Mouse (Mus musculus) adrenal gland, adult (tissue): ENCODE results near the gene Zfp710.

Source experiments
- DNase-seq, 2 experiments: peaks; one replicate each; pipeline ENCODE4 v3.0.0; 2022 to 2023; ENCODE audit warnings: low spot score in 1 of 2; ENCODE audit not compliant: inconsistent age in 2 of 2

Zfp710 gene

DNA sequence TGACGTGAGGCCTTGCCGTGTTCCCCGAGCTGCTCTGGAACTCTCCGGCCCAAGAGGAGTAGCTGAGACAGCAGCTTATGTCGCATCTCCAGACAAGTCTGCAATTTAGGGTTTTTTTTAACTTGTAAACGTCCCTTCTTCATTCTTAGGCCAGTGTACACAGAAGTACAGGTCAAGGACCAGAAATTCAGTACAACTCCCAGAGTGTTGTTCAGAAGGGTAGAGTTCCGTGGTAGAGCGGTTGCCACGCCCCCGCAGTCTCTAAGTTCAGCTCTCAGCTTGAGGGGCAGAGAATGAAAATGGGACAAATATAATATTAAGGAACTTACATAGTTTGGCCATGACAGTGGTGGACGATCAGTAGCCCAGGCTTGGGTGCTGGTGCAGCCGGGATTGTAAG, 31.2 kb downstream of the Zfp710 start:
- DNase-seq: no peak

DNA sequence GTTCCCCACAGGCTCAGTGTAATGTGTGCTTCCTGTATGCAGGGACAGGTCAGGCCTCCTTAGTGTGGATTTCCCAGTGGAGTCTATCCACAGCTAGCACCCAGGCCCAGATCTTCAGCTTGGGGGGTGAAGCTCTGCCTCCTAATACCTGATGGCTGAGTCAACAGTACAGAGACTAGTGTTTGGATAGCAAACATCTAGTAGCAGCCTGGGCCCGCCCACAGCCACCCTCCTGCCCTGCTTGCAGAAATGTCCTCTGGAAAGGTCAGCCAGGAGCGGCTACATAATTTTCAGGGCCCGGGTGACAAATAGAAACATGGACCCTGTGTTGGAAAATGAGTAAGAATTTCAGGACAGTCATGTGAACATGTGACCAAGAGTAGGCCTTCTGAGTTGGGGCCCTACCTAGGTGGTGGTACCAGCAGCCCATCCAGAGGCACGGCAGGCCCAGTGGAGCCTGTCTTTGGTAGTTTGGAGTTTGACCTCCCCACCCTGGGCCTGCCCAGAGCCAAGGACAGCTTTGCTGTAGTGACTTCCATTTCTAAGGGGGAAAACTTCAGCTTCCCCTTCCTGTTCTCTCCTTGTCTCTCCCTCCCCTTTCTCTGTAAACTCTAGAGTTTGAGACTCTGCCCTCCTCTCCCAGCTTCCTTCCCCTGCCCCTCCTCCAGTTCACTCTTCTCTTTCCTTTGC, 32.5 kb downstream of the Zfp710 start:
- peak; percentile 84 to 90 for DNase-seq

DNA sequence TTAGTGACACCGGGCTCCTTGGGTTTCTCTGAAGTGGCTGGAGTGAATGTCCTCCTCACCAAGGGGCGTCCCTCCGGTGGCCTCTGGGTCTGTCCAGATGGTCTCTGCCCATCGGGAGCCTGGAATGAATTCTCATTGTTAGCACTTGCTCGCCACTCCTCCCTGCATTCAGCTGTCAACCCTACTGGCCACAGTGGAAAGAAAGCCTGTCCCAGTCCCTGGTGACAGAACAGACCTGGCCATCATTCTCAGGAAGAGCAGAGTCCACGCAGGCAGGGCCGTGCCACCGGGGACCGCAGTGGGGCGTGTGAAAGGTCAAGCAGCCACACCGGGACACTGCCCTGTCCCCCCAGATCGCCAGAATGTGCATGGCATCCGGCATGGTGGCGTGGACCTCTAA, 33.2 kb downstream of the Zfp710 start:
- DNase-seq: peak in 1 of 2 experiments; percentile 54

DNA sequence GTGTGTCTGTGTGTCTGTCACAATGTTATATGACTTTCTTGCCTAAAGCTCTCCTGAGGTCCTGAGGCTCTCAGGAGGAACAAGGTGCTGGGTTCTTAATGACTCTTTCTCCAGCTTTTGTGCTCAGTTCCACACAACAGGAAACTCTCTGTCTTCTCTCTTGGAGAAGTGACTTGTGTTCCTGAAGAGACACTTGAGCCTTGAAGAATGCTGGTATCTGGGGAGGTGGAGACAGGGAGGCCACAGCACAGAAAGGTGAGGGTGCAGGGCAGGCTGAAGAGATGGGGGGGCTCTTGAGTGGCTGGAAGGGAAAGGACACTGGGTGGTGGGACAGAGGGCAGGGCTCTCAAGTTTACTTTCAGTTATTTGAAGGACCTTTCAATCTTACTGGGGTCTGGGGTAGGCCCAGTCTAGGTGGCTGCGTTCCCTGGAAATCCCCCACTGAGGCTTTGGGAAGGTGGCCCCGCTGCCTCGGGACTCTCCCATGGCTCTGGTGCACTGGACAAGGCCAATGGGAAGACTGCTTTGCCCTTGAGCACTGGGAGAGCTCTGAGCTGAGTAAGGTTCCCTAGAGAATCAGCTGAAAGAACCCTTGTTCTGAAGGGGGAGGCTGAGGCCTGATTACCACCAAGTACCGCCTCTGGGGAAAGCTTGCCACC, 33.9 kb downstream of the Zfp710 start:
- peak; percentile 52 to 81 for DNase-seq

DNA sequence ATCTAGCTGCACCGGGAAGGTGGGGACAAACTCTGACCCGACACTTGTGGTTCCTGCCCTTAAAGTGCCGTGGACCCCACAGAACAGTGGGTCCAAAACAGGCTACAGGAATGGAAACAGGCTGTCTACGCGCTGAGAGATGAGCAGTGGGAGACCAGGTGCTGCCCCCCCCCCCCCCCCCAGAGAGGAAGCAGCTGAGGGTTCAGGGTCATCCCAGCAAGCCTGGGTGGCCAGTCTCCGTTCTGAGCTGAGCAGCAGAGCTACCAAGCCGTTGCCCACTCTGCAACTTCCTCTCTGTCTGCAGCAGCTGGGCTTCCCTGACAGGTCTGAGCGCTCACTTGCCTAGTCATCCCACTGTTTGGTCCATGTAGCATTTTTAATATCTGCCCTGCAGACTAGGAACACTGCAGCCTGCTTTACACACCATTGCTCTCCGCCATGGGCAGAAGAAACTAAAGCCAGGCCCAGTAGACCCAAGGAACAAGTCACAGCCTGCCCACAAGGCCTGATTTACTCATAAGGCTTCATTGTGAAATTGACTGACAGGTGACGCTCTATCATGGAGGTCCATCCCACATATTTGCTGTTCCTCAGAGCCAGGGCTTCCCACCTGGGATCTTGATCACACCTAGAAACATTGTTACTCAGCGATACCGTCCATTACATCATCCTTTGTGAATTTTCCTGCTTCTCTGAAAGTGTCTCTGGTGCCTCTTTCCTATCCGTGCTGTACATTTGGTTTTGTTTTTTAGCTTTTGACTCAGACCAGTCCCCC, 34.6 kb downstream of the Zfp710 start:
- DNase-seq: peak in 1 of 2 experiments; percentile 58

DNA sequence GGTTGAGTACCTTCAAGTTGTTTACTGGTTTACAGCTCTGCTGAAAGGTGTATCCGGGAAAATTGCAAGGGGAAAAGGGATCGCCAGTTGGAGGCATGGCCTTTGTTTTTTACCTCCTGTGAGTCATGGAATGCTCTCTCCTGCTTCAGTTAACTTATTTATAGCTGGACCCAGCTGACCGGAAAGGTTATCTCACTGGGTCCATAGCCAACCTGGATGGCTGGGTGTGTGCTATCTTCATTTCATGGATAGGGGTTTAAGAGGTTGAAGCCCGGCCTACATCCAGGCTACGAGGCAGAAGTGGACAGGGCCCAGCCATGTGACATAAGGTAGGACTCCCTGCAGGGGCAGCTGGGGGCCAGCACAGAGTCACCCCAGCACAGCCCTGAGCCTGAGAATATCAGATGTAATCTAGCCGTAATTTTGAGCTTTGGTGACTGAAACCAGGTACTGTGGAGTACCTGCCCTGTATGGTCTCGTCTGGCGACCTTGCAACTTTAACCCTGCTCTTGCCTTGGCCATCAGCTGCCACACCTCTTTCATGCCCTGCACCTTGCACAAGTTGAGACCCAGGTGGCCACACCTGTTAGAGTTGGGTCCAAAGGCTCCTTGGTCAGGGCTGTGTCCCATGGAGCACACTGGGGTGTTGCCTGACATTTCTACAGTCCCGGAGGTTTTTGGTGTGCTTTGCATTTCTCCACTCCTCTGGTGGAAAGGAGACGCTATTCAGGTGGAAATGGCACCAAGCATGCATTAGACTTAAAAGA, 35.6 kb downstream of the Zfp710 start:
- DNase-seq: peak; percentile 49 to 76

DNA sequence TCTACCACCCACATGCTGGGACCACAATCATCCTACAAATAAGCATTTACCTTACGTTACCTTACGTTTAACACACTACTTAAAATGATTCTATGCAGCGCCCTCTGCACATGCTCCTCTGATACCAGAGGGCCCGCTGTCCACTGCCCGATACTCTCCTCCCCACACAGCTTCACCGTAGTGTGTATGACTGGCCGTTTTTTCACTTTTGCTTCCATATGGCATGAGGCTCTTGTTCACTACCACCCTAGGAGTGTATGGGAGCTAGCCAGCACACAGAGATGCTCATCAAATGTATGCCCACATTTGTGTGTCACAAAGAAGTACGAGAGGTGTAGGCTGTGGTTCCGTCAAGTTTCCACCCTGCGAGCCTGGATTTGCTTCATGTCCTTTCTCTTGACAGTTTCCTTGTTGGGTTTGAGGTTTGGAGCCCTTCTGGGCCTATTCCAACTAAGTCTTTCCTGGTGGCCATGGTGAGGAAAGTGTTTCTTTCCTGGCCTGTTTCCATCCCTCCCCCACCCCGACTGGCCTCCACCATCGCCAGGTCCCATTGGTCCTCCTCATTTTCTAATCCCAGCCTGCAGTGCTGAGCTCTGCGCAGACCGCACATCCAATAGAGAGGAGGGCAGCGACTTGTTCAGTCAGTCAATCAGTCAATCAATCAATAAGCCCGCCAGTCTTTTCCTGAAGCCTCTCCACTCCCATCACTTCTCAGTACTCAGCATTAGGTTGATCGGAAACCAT, 37.6 kb downstream of the Zfp710 start:
- no peak for DNase-seq

DNA sequence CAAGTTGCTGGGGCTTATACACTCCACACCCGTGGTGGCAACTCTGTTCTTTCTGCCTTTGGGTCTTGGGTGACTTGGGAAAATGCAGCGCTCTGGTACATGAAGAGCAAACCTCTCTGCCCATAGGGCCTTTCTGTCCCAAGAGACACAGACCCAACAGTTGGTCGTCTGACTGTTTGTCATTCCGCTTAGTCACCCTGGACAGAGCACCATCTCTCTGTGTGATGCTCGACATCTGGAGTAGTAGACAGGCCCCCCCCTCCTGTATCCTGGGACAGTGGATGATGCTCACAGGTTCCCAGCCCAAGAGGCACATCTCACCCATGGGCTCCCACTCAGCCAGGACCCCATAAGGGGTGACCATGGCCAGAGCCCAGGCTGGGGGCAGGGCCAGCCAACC, 38.6 kb downstream of the Zfp710 start:
- DNase-seq: no peak

DNA sequence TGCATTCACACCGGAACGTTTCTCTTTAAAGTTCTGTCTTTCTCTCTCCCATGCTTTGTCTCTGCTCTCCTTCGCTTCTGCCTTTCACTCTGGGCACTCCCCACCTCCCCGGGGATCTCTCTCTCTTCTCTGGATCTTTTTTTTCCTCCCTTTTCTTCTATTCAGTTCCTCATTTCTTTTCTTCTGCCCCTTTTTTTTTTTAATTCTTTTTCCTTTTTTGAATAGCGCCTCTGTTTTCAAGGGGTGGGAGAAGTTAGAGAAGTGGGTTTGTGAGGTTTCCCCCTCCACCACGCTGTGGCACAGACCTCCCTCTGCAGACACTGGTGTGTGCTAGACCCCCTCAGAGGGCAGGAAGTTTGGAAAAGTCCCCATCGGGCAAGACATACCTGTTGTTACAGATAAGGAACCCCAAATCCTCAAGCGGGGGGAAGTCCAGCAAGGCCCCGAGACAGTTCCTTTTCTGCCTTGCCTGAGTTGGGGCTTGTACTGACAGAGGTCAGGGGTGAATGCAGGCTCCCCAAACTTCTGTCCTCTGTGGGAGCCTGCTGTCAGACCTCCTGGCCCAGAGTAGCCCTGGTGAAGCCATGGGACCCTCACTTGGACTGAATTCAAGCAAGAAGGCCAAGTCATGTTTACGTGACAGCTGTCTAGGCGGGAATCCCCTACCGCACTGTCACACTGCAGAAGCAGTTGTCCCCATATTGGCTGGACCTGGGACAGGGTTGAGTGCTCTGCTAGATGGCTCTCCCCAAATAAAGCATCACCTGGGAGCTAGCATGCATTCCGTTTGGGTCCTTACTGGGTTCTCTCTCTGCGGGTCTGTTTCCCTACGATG, 39.5 kb downstream of the Zfp710 start:
- DNase-seq: no peak

DNA sequence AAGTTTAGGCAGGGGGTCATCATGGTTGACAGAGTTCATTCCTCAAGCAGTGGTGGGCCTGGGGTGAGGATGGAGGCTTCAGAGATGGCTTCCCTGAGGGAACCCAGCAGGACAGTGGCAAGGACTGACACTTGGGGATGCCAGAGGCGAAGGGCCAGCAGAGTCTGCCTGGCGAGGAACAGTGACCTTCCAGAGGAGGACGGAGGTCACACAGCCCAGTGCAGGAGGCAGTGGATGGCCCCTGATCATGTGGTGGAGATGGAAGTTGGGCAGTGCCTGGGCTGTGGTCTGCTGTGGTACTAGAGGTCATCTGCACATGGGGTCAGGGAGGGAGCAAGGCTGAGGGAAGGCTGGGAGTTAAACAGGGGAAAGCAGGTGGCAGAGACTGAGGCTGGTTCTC, 40.6 kb downstream of the Zfp710 start:
- no peak for DNase-seq

DNA sequence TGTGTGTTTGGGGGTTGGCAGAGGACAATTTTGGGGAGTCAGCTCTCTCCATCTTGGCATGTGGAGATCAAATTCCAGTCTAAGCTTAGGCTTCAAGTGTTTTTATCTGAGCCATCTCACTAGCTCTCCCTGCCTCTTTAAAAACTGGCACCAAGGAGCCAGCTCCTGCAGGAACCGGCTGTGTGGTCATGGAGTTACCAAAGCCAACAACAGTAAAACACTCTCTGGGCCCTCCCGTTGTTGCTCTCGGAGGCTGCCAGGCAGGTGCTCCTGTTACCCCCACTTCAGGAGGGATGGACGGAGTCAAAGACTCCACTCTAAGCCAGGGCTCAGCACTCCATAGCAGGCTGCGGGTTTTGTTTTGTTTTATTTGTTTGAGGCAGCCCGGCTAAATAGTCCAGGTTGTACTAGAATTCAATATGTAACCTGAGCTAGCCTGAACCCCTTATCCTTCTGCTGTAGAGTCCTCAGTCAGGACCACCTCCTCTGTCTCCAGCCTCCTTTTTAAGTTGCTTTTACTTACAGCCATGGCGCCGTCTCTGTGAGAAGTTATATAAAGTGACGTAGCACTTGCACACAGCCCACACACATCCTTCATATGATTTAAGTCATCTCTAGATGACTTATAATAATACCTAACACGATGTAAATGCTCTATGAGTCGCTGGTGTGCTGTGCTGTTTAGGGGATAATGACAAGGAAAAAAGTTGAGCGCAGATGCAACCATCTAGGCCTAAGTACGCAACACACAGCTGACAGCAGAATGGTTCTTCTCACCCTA, 42.3 kb downstream of the Zfp710 start:
- no peak for DNase-seq

DNA sequence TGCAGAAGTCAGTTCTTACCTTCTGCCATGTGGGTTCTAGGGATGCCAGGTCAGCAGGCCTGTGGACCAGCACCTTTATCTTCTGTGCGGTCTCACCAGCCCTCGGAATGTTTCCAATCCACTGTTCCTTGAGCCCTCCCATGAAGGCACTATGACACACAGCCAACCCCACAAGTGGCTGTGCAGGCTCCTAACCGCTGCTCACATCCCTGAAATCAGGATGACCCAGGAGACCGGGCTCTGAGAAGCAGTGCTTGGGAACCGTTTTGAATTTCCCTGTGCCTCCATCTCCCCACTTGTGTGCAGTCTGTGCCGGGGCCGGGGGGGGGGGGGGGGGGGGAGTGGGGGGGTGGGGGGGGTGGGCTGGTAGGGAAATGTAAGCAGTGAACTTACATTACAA, 43.7 kb downstream of the Zfp710 start:
- DNase-seq: no peak

DNA sequence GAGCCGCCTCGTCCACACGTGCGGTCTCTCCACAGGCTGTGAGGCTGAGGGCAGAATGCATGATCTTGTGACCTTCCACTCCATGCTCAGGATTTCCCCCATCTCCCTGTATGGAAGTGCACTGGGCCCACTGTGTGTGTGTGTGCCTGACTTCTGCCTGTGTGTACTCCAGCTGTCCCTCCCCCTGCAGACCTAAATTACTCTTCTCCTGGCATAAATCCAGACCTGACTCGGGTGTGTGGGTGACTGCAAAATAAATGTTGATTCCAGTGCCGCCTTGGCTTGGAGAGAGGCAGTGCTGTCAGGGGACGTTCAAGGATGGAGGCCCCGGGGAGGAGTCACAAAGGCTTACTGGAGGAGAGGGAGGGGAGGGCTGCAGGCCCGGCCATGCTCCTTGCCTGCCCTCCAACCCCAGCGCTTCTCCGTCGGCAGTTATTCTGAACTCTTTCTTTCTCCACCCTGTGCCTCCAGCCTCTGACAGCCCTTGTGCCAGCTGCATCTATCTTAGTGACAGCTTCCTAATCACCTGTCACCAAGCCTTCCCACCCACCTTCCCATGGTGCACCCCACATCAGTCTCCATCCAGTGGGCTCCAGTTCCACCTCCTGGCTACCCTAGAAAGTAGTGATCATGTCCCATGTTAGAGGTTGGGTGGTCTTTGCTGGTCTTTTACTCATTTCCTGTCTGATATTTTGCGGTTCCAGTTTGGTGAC, 45.2 kb downstream of the Zfp710 start:
- DNase-seq: peak; percentile 78 to 89

DNA sequence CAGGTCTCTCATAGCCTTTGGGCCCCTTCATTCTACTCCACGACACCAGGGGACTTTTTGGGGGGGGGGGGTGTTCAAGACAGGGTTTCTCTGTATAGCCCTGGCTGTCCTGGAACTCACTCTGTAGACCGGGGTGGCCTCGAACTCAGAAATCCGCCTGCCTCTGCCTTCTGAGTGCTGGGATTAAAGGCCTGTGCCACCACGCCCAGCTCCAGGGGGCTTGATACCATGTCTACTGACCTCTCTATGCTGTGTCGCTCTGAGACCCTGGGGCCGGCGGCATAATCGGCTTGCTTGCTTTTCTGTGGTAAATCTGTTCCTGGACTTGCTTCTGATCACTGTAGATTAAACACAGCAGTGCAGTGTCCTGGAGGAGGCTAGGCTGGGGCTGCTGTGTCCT, 46.6 kb downstream of the Zfp710 start:
- no peak for DNase-seq

DNA sequence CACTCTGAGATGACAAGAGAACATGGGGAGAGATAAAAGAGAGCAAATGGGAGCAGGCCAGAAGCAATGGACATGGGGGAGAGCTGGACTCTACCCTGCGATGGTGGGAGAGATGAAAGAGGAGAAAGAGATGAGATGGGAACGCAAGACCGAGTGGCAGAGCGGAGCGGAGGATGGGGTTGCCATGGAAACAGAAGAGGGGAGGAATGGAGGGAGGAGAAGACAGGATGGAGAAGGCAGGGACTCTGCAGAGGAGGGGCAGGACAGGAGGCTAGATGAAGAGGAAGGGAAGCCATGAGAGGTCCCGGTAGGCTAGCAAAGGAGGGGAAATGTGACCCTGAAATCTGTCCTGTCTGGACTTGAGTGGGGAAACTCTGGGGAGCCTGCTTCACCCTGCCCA, 47.7 kb downstream of the Zfp710 start:
- DNase-seq: no peak

DNA sequence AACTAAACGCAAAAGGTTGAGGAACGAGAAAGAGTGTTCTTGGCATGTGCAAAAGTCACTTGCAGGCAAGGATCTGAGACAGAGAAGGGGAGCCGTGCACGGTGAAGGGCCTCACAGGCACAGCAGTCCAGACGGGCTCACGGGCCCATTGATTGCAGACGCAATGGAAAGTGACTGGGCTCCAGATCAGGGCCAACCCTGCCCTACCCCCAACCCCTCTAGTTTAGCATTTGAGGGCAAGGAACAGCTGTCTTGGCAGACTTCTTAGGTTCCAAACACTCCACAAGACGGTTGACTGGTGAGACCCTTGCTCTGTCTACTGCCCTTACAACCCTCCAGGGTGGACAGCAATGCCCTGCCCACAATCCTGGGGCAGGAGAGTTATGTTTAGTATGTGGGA, 48.9 kb downstream of the Zfp710 start:
- no peak for DNase-seq

DNA sequence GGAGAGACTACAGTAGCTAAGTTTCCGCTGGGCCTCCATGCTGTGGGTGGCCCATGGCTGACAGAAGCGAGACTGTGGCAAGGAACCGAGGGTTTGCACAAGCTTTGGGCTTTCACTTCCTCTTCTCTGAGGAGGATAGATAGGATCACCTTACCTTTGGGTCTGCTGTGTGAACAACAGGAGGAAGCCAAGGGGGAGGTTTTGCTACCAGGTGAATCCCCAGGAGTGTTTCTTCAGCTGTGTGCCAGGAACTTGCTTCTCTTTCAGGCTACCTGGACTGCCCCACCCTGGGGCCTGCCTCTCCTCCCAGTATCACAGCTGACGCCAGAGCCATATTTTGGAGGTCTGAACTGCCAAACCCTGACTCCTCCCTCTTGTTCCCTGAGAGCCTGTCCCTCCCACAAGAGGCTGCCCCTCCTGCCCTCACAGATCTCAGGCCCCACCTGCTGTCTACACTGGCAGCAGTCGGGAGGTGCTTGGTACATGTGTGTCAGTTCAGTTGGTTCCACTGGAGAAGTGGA, 50.4 kb downstream of the Zfp710 start:
- peak in 1 of 2 experiments; percentile 55 for DNase-seq

DNA sequence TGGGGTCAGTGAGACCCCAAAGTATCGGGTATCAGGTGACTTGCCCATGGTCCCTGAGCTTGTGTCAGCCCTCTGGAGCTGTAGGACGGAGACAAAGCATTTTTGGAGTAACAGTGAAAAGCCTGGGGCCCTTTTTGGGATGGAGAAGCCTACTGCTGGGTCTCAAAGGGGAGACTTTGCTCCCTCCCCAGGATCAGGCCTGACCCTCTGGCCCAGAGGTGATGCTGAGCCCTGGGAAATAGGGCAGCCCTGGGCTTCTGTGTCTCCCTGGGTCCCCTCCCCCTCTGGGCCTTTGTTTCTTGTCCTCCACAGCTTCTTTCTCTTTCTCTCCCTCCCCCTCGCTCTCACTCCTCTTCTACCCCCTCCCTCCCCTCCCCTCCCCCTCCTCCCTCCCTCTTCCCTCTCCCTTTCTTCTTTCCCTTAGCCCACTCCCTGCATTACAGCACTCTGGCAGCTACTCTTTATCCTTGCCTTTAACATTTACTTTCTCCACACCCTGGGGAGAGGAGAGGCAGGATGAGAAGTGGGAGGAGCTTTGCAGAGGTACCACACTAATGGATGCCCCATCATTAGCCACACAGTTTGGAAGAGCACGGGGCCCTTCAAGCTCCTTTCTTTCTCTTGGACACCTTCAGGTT, 51.5 kb downstream of the Zfp710 start:
- DNase-seq: no peak
